Comparison of ENCODE assay signal across 26 mouse cellular contexts in genomic region chr15:62165826-62166500, GRCm38 (mm10).
DNase-seq lines count a peak whose midpoint lies in the region; ATAC-seq and TF ChIP-seq lines count a peak whose summit lies in the region.
"Had no signal": no experiment of that assay in that cellular context is flagged by ENCODE, and none has a peak within 500 bp of the region (broad histone marks: within the 10 kb centered on the region; RNA-seq: fewer than 3 reads in every experiment).

No protein-coding gene starts in this region.

- H3K4me3 ChIP-seq in MEL (ENCODE audit: control insufficient read depth in 1 of 2, insufficient read depth in 1 of 2, low read depth in 2 of 2, low read length in 2 of 2), result no peak overlapping the region
- no peak overlapping the region for H3K4me3 ChIP-seq in forebrain, embryonic 15.5 days
- no peak overlapping the region for H3K4me3 ChIP-seq in intestine, postnatal 0 days (ENCODE audit: low read depth, low read length)
- H3K4me3 ChIP-seq: embryonic facial prominence, embryonic 10.5 days; embryonic facial prominence, embryonic 15.5 days; forebrain, embryonic 13.5 days; hindbrain, embryonic 12.5 days; stomach, embryonic 15.5 days had no signal

- ATAC-seq in forebrain, embryonic 15.5 days (replicated peaks), result no peak
- ATAC-seq in intestine, postnatal 0 days, result no peak
- ATAC-seq: forebrain, embryonic 13.5 days; hindbrain, postnatal 0 days; intestine, embryonic 16.5 days had no signal

- TF ChIP-seq RAD21 in MEL (IDR thresholded peaks at IDR 0.05; ENCODE audit: low read depth, low read length), result no peak

- no peak overlapping the region for H3K4me2 ChIP-seq in forebrain, embryonic 15.5 days (replicated peaks)
- H3K4me2 ChIP-seq in intestine, postnatal 0 days (replicated peaks; ENCODE audit: low read depth), result no peak overlapping the region
- H3K4me2 ChIP-seq: embryonic facial prominence, embryonic 15.5 days; forebrain, embryonic 13.5 days; hindbrain, embryonic 12.5 days; stomach, embryonic 15.5 days had no signal

- no peak for TF ChIP-seq CTCF in MEL (IDR thresholded peaks at IDR 0.05 in 2 of 3, conservative IDR thresholded peaks at IDR 0.05 in 1 of 3; ENCODE audit: control insufficient read depth in 1 of 3, insufficient read depth in 1 of 3, low read depth in 2 of 3, low read length in 3 of 3, poor library complexity in 1 of 3, severe bottlenecking in 1 of 3)
- no peak for TF ChIP-seq CTCF in intestine, postnatal 0 days (IDR thresholded peaks at IDR 0.05; ENCODE audit: low read depth)

- H3K36me3 ChIP-seq in MEL (ENCODE audit: control insufficient read depth in 1 of 2, insufficient read depth in 2 of 2, low read length in 2 of 2), result peaks cover 22 to 73% of the 10 kb centered on the region in 2 experiments
- no peaks in the 10 kb centered on the region for H3K36me3 ChIP-seq in forebrain, embryonic 15.5 days
- no peaks in the 10 kb centered on the region for H3K36me3 ChIP-seq in intestine, postnatal 0 days (ENCODE audit: control insufficient read depth, insufficient read depth)
- H3K36me3 ChIP-seq: embryonic facial prominence, embryonic 10.5 days; embryonic facial prominence, embryonic 15.5 days; hindbrain, embryonic 12.5 days; stomach, embryonic 15.5 days had no signal

- 0 out of 4 replicates have a peak, but pooled peaks of 1 of the 2 experiments have one; percentile 17 for TF ChIP-seq POLR2A in MEL (IDR thresholded peaks at IDR 0.05; ENCODE audit: control insufficient read depth in 1 of 2, insufficient read depth in 1 of 2, low read depth in 1 of 2, low read length in 2 of 2, poor library complexity in 1 of 2)

- peaks cover 46 to 56% of the 10 kb centered on the region in 2 experiments for H3K4me1 ChIP-seq in MEL (ENCODE audit: control insufficient read depth in 1 of 2, insufficient read depth in 2 of 2, low read length in 2 of 2)
- no peaks in the 10 kb centered on the region for H3K4me1 ChIP-seq in forebrain, embryonic 15.5 days
- H3K4me1 ChIP-seq in intestine, postnatal 0 days (replicated peaks; ENCODE audit: control insufficient read depth, insufficient read depth, low read length), result no peaks in the 10 kb centered on the region
- H3K4me1 ChIP-seq: embryonic facial prominence, embryonic 10.5 days; forebrain, embryonic 13.5 days; hindbrain, embryonic 12.5 days; stomach, embryonic 15.5 days had no signal

- H3K27me3 ChIP-seq in MEL (ENCODE audit: control insufficient read depth in 1 of 2, insufficient read depth in 2 of 2, low read length in 2 of 2), result no peaks in the 10 kb centered on the region
- no peaks in the 10 kb centered on the region for H3K27me3 ChIP-seq in forebrain, embryonic 15.5 days
- no peaks in the 10 kb centered on the region for H3K27me3 ChIP-seq in intestine, postnatal 0 days (replicated peaks; ENCODE audit: control insufficient read depth, insufficient read depth, low read length)
- H3K27me3 ChIP-seq: embryonic facial prominence, embryonic 15.5 days; forebrain, embryonic 13.5 days; hindbrain, embryonic 12.5 days; stomach, embryonic 15.5 days had no signal

- WGBS in forebrain, embryonic 15.5 days, result 95% methylated on average over 10 of the region's 10 CpGs
- 92% methylated on average over 10 of the region's 10 CpGs for WGBS in intestine, postnatal 0 days

- H3K27ac ChIP-seq in MEL (ENCODE audit: control insufficient read depth, low read depth, low read length), result peak overlapping the region; percentile 12; the same call in 1 of the 2 replicates
- no peak overlapping the region for H3K27ac ChIP-seq in forebrain, embryonic 15.5 days (replicated peaks)
- no peak overlapping the region for H3K27ac ChIP-seq in intestine, postnatal 0 days (ENCODE audit: low read depth, low read length)
- H3K27ac ChIP-seq: embryonic facial prominence, embryonic 10.5 days; embryonic facial prominence, embryonic 15.5 days; forebrain, embryonic 13.5 days; hindbrain, embryonic 12.5 days; hindbrain, postnatal 0 days; macrophage; stomach, embryonic 15.5 days had no signal

- no peak for TF ChIP-seq EP300 in MEL (IDR thresholded peaks at IDR 0.05; ENCODE audit: low read depth in 1 of 2, low read length in 2 of 2)

- DNase-seq in adrenal gland, adult (ENCODE audit: inconsistent age in 2 of 2, low spot score in 1 of 2), result peak; percentile 50 to 85
- DNase-seq in adrenal gland, postnatal 14 days, result no peak
- peak; percentile 15 to 47 for DNase-seq in lung, adult 18-20 months
- DNase-seq in lung, postnatal 4 days, result no peak
- no peak for DNase-seq in MEL (ENCODE audit: low read depth, low spot score)
- DNase-seq in gonadal fat pad, adult 2 months (ENCODE audit: low read depth), result peak; percentile 97
- DNase-seq: adrenal gland, postnatal 25 days; cerebellum, adult 18-20 months; cerebellum, postnatal 10 days; kidney, adult 9 months; kidney, postnatal 14 days; layer of hippocampus, adult 9-11 months; liver; midbrain, embryonic 14.5 days; retina, postnatal 1 day; right cerebral cortex, postnatal 14 days had no signal

- no peak overlapping the region for H3K9ac ChIP-seq in MEL (ENCODE audit: control insufficient read depth, low read depth, low read length, poor library complexity, severe bottlenecking)
- no peak overlapping the region for H3K9ac ChIP-seq in forebrain, embryonic 15.5 days (replicated peaks)
- H3K9ac ChIP-seq in intestine, postnatal 0 days (ENCODE audit: low read depth, low read length), result no peak overlapping the region
- H3K9ac ChIP-seq: embryonic facial prominence, embryonic 15.5 days; forebrain, embryonic 13.5 days; hindbrain, embryonic 12.5 days; stomach, embryonic 15.5 days had no signal

- H3K9me3 ChIP-seq in MEL (replicated peaks; ENCODE audit: insufficient read depth, low read length), result no peaks in the 10 kb centered on the region
- H3K9me3 ChIP-seq in forebrain, embryonic 15.5 days, result no peaks in the 10 kb centered on the region
- H3K9me3 ChIP-seq in intestine, postnatal 0 days (ENCODE audit: control insufficient read depth), result no peaks in the 10 kb centered on the region
- H3K9me3 ChIP-seq: embryonic facial prominence, embryonic 10.5 days; embryonic facial prominence, embryonic 15.5 days; forebrain, embryonic 13.5 days; hindbrain, embryonic 12.5 days; stomach, embryonic 15.5 days had no signal

- peaks cover 59% of the 10 kb centered on the region for H3K79me2 ChIP-seq in MEL (ENCODE audit: control insufficient read depth, insufficient read depth, low read length, poor library complexity)

TF ChIP-seq in MEL, 35 proteins besides CTCF, POLR2A, EP300 and RAD21:
- TF ChIP-seq TBP (IDR thresholded peaks at IDR 0.05; ENCODE audit: low read depth, low read length) (no peak), TCF12 (IDR thresholded peaks at IDR 0.05; ENCODE audit: low read depth, low read length) (no peak), POLR2AphosphoS2 (IDR thresholded peaks at IDR 0.05; ENCODE audit: low read length) (no peak), ELF1 (IDR thresholded peaks at IDR 0.05; ENCODE audit: low read depth, low read length) (no peak), SMC3 (IDR thresholded peaks at IDR 0.05; ENCODE audit: low read depth, low read length) (no peak), MYB (IDR thresholded peaks at IDR 0.05; ENCODE audit: low read depth, low read length) (no peak), ZKSCAN1 (IDR thresholded peaks at IDR 0.05; ENCODE audit: low read depth, low read length) (no peak), ZC3H11A (IDR thresholded peaks at IDR 0.05; ENCODE audit: low read depth, low read length) (no peak)

Comparison
In these comparisons a context has a peak if more than half of its experiments do, and no peak if none do; other contexts are left out.
1. DNase-seq: peak in adrenal gland, adult (2 of 2), lung, adult 18-20 months (2 of 2) and gonadal fat pad, adult 2 months (single experiment); none in adrenal gland, postnatal 14 days (single experiment), lung, postnatal 4 days (0 of 2) and MEL (single experiment).